Mouse (Mus musculus) Muller cell, postnatal 12 days (primary cell): Measurements from ENCODE around the gene Btnl2.

ENCODE experiments used
- DNase-seq: peaks from one replicate; pipeline ENCODE4 v3.0.0-alpha.2; 2015; ENCODE audit errors: inconsistent ontology term

Gene Btnl2

DNA sequence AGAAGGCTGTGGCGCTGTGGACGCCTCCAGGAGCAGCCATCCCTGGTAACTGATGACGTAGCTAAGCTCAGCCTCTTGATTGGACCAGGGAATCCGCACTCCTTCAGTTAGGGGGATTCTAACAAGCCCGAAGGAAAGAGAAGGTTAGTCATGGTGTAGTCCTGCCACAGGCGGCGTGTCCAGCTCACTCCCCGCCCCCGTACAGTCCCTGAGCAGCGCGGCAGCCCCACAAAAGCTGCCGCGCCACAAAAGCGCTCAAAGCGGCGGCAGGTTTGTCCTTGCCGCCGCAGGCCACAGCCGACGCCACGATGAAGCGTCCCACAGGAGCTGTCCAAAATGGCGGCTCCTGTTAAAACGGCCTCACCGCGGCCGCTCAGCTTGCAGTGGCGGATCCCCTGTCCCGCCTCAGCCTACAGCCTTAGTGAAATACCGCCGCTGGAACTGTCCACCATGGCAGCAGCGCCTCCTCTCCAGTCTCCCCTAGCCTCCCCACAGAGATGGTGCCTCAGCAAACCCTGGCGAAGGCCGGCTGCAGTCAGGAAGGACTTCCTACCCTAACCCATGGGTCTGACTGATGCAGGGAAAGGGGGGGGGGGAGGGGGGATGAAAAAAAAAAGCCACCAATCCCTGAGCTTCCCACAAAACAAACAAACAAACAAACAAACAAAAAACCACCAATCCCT lies 44.2 kb downstream of the Btnl2 start, which contains the start of gene BC051142:
TSS of gene BC051142 (plus strand) at position 110 of the 683 bp plus-strand sequence.
- peak; percentile 91 for DNase-seq

DNA sequence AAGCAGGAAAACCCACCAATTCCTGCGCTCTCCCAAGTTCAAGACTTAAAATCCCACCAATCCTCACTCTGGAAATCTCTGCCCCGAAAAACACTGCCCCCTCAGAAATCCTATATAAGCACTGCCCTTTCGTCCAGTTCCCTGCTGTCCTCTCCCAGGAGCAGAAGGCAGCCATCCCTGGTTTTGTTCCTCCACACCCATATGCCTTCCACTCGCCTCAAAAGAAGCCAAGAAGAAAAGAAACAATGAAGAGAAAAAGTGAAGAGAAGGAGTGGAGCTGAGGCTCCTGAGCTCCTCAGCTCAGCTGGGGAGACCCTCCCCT lies 44.7 kb downstream of the Btnl2 start:
- DNase-seq, result no peak

DNA sequence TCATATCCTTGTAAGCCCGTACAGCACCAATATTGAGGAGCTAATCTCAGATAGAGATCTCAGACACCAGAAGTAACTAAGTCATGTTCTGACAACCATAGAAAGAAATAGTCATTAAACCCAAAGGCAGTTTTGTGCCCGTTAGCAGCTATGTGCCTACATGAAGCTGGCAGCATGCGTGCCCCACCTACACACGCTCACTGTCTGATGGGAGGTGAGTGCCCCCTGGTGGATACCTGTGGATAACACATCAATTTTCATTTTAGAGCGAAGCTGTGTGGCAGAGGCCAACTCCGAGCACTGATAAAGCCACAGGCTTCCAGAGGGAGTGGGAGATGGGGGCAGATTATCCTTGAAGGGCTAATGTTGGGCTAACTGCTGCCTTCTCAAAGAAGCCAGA lies 56.5 kb downstream of the Btnl2 start:
- peak; percentile 61 for DNase-seq
